ENCODE assay signal across 8 mouse cellular contexts in genomic region chr4:109484621-109485020, GRCm38 (mm10). TPM values are rescaled to one million over a fixed set of nuclear protein-coding genes. Genes with fewer than 3 reads are reported as not detected.
DNase-seq lines count a peak whose midpoint lies in the region; ATAC-seq lines count a peak whose summit lies in the region.

Rnf11 (minus strand) TSS chr4:109484728.

- no peaks in the 10 kb centered on the region for H3K4me1 ChIP-seq in embryonic facial prominence, embryonic 14.5 days (ENCODE audit: control insufficient read depth, insufficient read depth, low read length)
- no peaks in the 10 kb centered on the region for H3K4me1 ChIP-seq in heart, embryonic 12.5 days (replicated peaks)
- H3K4me1 ChIP-seq in midbrain, embryonic 11.5 days (ENCODE audit: control insufficient read depth, insufficient read depth, low read length): no peaks in the 10 kb centered on the region

- H3K9ac ChIP-seq in embryonic facial prominence, embryonic 14.5 days (ENCODE audit: low read depth, low read length): no peak within 1 kb of the TSS
- no peak within 1 kb of the TSS for H3K9ac ChIP-seq in heart, embryonic 12.5 days
- no peak within 1 kb of the TSS for H3K9ac ChIP-seq in midbrain, embryonic 11.5 days (ENCODE audit: low read length)

- H3K4me3 ChIP-seq in embryonic facial prominence, embryonic 14.5 days (ENCODE audit: low read depth, low read length): no peak within 1 kb of the TSS
- no peak within 1 kb of the TSS for H3K4me3 ChIP-seq in heart, embryonic 12.5 days
- no peak within 1 kb of the TSS for H3K4me3 ChIP-seq in midbrain, embryonic 11.5 days (ENCODE audit: low read depth, low read length)

- H3K36me3 ChIP-seq in embryonic facial prominence, embryonic 14.5 days (ENCODE audit: control insufficient read depth, insufficient read depth, low read length): no peaks in the 10 kb centered on the region
- no peaks in the 10 kb centered on the region for H3K36me3 ChIP-seq in heart, embryonic 12.5 days
- H3K36me3 ChIP-seq in midbrain, embryonic 11.5 days (ENCODE audit: control insufficient read depth, insufficient read depth, low read length): no peaks in the 10 kb centered on the region

- ATAC-seq in embryonic facial prominence, embryonic 14.5 days (ENCODE audit: low read depth): no peak
- ATAC-seq in heart, embryonic 12.5 days (ENCODE audit: insufficient number of reproducible peaks, low FRiP score): no peak
- ATAC-seq in midbrain, embryonic 11.5 days (ENCODE audit: low FRiP score): no peak

- no peak within 1 kb of the TSS for H3K27ac ChIP-seq in embryonic facial prominence, embryonic 14.5 days (replicated peaks; ENCODE audit: low read depth, low read length)
- no peak within 1 kb of the TSS for H3K27ac ChIP-seq in heart, embryonic 12.5 days (ENCODE audit: poor library complexity, severe bottlenecking)
- no peak within 1 kb of the TSS for H3K27ac ChIP-seq in midbrain, embryonic 11.5 days (ENCODE audit: low read depth, low read length)

- no peaks in the 10 kb centered on the region for H3K27me3 ChIP-seq in embryonic facial prominence, embryonic 14.5 days (replicated peaks; ENCODE audit: control insufficient read depth, insufficient read depth, low read length)
- no peaks in the 10 kb centered on the region for H3K27me3 ChIP-seq in heart, embryonic 12.5 days (replicated peaks)
- no peaks in the 10 kb centered on the region for H3K27me3 ChIP-seq in midbrain, embryonic 11.5 days (ENCODE audit: control insufficient read depth, insufficient read depth, low read length)

- DNase-seq in layer of hippocampus, adult 8-10 months (ENCODE audit: low spot score in 2 of 2): no peak
- no peak for DNase-seq in layer of hippocampus, adult 11-12 months (ENCODE audit: low spot score)
- no peak for DNase-seq in embryonic facial prominence, embryonic 14.5 days (ENCODE audit: low spot score)
- DNase-seq in left cerebral cortex, postnatal 14 days (ENCODE audit: low spot score in 2 of 2): no peak
- DNase-seq in midbrain, embryonic 11.5 days (ENCODE audit: low spot score, missing footprints): no peak
- no peak for DNase-seq in cerebellum, postnatal 25 days
- no peak for DNase-seq in cerebellum, adult 9-11 months

- WGBS in embryonic facial prominence, embryonic 14.5 days: 75% methylated on average over 3 of the region's 3 CpGs
- WGBS in heart, embryonic 12.5 days: 76% methylated on average over 3 of the region's 3 CpGs
- 85% methylated on average over 3 of the region's 3 CpGs for WGBS in midbrain, embryonic 11.5 days

- intact Hi-C loops in left cerebral cortex, postnatal 14 days (cut with DNase I): no loop called here

- H3K9me3 ChIP-seq in embryonic facial prominence, embryonic 14.5 days (ENCODE audit: control insufficient read depth, low read length): no peaks in the 10 kb centered on the region
- no peaks in the 10 kb centered on the region for H3K9me3 ChIP-seq in heart, embryonic 12.5 days (replicated peaks)
- H3K9me3 ChIP-seq in midbrain, embryonic 11.5 days (ENCODE audit: control insufficient read depth, low read length): no peaks in the 10 kb centered on the region

- no peak within 1 kb of the TSS for H3K4me2 ChIP-seq in embryonic facial prominence, embryonic 14.5 days (ENCODE audit: low read depth, low read length)
- H3K4me2 ChIP-seq in heart, embryonic 12.5 days: no peak within 1 kb of the TSS
- no peak within 1 kb of the TSS for H3K4me2 ChIP-seq in midbrain, embryonic 11.5 days

RNA-seq across cellular contexts. Expression of gene Rnf11, which starts in this region (rescaled TPM):
- 100 to 1,000 TPM; 157 to 186 (median 170) TPM for total RNA-seq in layer of hippocampus, adult 8-10 months (2022)
- polyA plus RNA-seq in embryonic facial prominence, embryonic 14.5 days (2014; fragmentation: Nextera tagmentation; extraction: Ambion mirVana): 75.1 and 76.1 TPM in 2 replicates
- polyA plus RNA-seq in heart, embryonic 12.5 days (2016; fragmentation: Nextera tagmentation; extraction: Ambion mirVana): 62.2 and 63.9 TPM in 2 replicates
- total RNA-seq in left cerebral cortex, postnatal 14 days (2021): 100 to 1,000 TPM; 190 to 196 TPM
- polyA plus RNA-seq in midbrain, embryonic 11.5 days (2014; fragmentation: Nextera tagmentation; extraction: Ambion mirVana): 54.9 and 61.2 TPM in 2 replicates
